Mouse (Mus musculus) stomach, embryonic 15.5 days (tissue): ENCODE measurements around the gene Naa80. TPM values are rescaled to one million over a fixed set of nuclear protein-coding genes. Genes with fewer than 3 reads are reported as not detected.

Source experiments
- ATAC-seq: fragments of 200-750 bp; cut with Nextera tagmentation; 2 replicates; pipeline ENCODE4 v1.8.0; 2017; ENCODE audit warnings: low read depth, moderate number of reproducible peaks, moderate TSS enrichment; ENCODE audit not compliant: insufficient read depth, low FRiP score
- H3K27ac ChIP-seq: fragments of 300-500 bp; sonication (generic); 2 replicates; pipeline ENCODE4 v1.5.1; 2015; ENCODE audit warnings: mild to moderate bottlenecking, inconsistent platforms
- H3K27me3 ChIP-seq: fragments of 300-500 bp; sonication (generic); replicated peaks from 2 replicates; pipeline ENCODE4 v1.6.1; 2015; ENCODE audit warnings: inconsistent platforms
- H3K36me3 ChIP-seq: fragments of 300-500 bp; sonication (generic); 2 replicates; pipeline ENCODE4 v1.6.1; 2015; ENCODE audit warnings: inconsistent platforms
- H3K4me1 ChIP-seq: fragments of 300-500 bp; sonication (generic); 2 replicates; pipeline ENCODE4 v1.6.1; 2015; ENCODE audit warnings: inconsistent platforms
- H3K4me2 ChIP-seq: fragments of 300-500 bp; sonication (generic); 2 replicates; pipeline ENCODE4 v1.6.1; 2015; ENCODE audit warnings: mild to moderate bottlenecking, inconsistent platforms
- H3K4me3 ChIP-seq: fragments of 300-500 bp; sonication (generic); replicated peaks from 2 replicates; pipeline ENCODE4 v1.5.1; 2015; ENCODE audit warnings: inconsistent platforms
- H3K9ac ChIP-seq: fragments of 300-500 bp; sonication (generic); 2 replicates; pipeline ENCODE4 v1.6.1; 2015; ENCODE audit warnings: inconsistent platforms
- H3K9me3 ChIP-seq: fragments of 300-500 bp; sonication (generic); 2 replicates; pipeline ENCODE4 v1.6.1; 2016; ENCODE audit warnings: inconsistent platforms
- WGBS: fragments of 180-500 bp; shearing (Covaris S2); methylation state at CpG from one replicate; pipeline ENCODE4 v1.1.7; 2015; 5-methylcytosine and 5-hydroxymethylcytosine counted together
- polyA plus RNA-seq: library from polyadenylated mRNA; unstranded; fragments of >200 nt; fragmentation: Nextera tagmentation; extraction: Ambion mirVana; gene quantifications from 2 replicates; pipeline ENCODE4 v1.2.1, GENCODE M21; 2015

The Naa80 gene
- 16.1 and 18.6 TPM in 2 replicates for polyA plus RNA-seq

DNA sequence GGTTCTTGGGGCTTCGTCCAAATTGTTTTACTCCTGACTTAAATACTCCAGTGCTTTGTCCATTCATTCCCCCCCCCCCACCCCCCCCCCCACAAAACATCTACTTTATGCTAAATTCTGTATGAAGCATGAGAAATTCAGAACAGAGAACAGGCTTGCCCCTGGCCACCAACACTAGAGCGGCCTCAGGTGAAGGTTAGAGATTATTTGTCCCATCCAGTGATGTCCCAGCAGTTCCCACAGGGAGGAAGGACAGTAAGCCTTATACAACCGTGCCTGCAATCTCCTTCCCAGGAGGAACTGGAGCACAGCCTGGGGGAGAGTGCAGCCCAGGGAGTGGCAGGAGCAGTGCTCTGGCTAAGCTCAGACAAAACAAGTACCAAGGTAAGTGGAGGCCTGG is at the start of gene Naa80:
Naa80 (plus strand) TSS at position 301 of the 400 bp plus-strand sequence.
- Histone ChIP-seq H3K9ac (no peak within 1 kb of the TSS), H3K4me3 (no peak within 1 kb of the TSS), H3K4me1 (peaks cover 46% of the 10 kb centered on the region), H3K9me3 (no peaks in the 10 kb centered on the region), H3K27me3 (no peaks in the 10 kb centered on the region), H3K36me3 (peaks cover 6% of the 10 kb centered on the region; the same call in 1 of the 2 replicates), H3K27ac (peak within 1 kb of the TSS; percentile 94), H3K4me2 (peak within 1 kb of the TSS; percentile 79; the same call in 1 of the 2 replicates)
- no peak for ATAC-seq
- WGBS = 75% methylated on average over 3 of the region's 3 CpGs

- peak within 1 kb of the TSS; percentile 80 for H3K27ac ChIP-seq
- peak within 1 kb of the TSS; percentile 83 for H3K4me3 ChIP-seq
- peaks cover 15% of the 10 kb centered on the region for H3K36me3 ChIP-seq
- peak within 1 kb of the TSS; percentile 78 for H3K4me2 ChIP-seq
- ATAC-seq = peak; percentile 99
- no peaks in the 10 kb centered on the region for H3K9me3 ChIP-seq
- H3K9ac ChIP-seq = peak within 1 kb of the TSS; percentile 54
- H3K27me3 ChIP-seq = no peaks in the 10 kb centered on the region
- WGBS = under 1% methylated on average over 48 of the region's 48 CpGs
- H3K4me1 ChIP-seq = peaks cover 21% of the 10 kb centered on the region
Measured at GRCm38 (mm10) chr9:107533791-107534407, 44.8 kb upstream of the Naa80 start, which contains the start of gene Tmem115. TSS of gene Tmem115 (plus strand) at chr9:107533945.

DNA sequence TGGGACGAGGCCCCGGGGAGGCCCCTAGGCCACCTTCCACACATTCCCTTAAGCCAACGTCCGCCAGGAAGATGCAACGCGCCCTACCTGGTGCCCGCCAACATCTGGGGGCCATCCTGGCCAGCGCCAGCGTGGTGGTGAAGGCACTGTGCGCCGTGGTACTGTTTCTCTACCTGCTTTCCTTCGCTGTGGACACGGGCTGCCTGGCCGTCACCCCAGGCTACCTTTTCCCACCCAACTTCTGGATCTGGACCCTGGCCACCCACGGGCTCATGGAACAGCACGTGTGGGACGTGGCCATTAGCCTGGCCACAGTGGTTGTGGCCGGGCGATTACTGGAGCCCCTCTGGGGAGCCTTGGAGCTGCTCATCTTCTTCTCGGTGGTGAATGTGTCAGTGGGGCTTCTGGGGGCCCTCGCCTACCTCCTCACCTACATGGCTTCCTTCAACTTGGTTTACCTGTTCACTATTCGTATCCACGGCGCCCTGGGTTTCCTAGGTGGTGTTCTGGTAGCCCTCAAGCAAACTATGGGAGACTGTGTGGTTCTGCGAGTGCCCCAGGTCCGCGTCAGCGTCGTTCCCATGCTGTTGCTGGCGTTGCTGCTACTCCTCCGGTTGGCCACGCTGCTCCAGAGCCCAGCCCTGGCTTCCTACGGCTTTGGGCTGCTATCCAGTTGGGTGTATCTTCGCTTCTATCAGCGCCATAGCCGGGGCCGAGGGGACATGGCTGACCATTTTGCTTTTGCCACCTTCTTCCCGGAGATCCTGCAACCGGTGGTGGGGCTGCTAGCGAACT is 44.1 kb upstream of the Naa80 start:
- peak overlapping the region; percentile 83 for H3K4me3 ChIP-seq
- peak overlapping the region; percentile 80 for H3K27ac ChIP-seq
- H3K9ac ChIP-seq = peak overlapping the region; percentile 54
- H3K4me2 ChIP-seq = peak overlapping the region; percentile 78
- peaks cover 21% of the 10 kb centered on the region for H3K36me3 ChIP-seq
- no peaks in the 10 kb centered on the region for H3K27me3 ChIP-seq
- WGBS = under 1% methylated on average over 40 of the region's 40 CpGs
- peak; percentile 4 for ATAC-seq
- H3K4me1 ChIP-seq = peaks cover 21% of the 10 kb centered on the region
- H3K9me3 ChIP-seq = no peaks in the 10 kb centered on the region

DNA sequence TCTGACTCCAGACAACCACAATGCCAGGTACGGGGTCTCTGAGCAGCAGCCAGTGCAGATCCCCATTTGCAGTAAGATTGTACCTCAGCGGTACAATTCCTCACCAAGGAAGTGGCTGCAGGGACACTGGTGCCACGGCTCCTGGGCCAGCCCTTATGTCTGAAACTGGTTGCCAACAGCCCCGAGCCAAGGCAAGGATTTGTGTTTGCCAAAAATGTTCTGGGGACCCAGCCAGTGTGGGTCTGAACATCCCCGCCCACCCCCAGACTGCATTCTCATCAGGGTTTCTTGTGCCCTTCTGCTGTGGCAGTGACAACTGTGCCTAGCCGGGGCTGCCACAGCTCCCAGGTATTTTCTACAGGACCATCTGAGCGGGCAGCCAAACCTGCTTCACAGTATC is 40.5 kb upstream of the Naa80 start:
- H3K4me2 ChIP-seq = no peak overlapping the region
- peaks cover 39% of the 10 kb centered on the region for H3K4me1 ChIP-seq
- no peak overlapping the region for H3K27ac ChIP-seq
- H3K9me3 ChIP-seq = no peaks in the 10 kb centered on the region
- ATAC-seq = no peak
- peaks cover 27% of the 10 kb centered on the region for H3K36me3 ChIP-seq
- no peak overlapping the region for H3K9ac ChIP-seq
- H3K4me3 ChIP-seq = no peak overlapping the region
- no peaks in the 10 kb centered on the region for H3K27me3 ChIP-seq
- WGBS = 89% methylated on average over 7 of the region's 7 CpGs

GRCm38 (mm10) chr9:107538711-107539110 is 40.0 kb upstream of the Naa80 start:
- Histone ChIP-seq H3K36me3 (peaks cover 30% of the 10 kb centered on the region), H3K27ac (no peak overlapping the region), H3K4me3 (no peak overlapping the region), H3K4me2 (no peak overlapping the region), H3K9ac (no peak overlapping the region), H3K9me3 (no peaks in the 10 kb centered on the region), H3K27me3 (no peaks in the 10 kb centered on the region), H3K4me1 (peaks cover 40% of the 10 kb centered on the region)
- no peak for ATAC-seq
- 89% methylated on average over 3 of the region's 3 CpGs for WGBS

DNA sequence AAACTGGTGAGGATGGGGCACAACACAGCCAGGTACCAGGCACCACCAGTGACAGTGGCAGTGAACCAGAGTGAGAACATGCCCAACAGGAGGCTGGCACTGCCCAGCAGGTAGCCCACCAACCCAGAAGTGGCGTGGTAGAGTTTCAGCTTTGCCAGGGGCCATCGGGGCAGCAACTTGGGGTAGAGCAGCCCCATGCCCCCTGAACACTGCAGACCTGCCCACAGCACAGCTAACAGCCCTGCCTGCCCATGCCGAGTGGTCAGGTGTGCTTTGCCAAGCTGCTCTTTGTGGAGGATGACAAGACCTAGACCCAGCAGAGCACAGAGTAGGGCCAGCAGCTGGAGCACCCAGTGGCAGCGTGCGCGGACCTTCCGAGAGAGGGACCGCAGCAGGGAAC is 38.7 kb upstream of the Naa80 start:
- Histone ChIP-seq H3K9ac (no peak overlapping the region), H3K4me3 (no peak overlapping the region), H3K36me3 (peaks cover 34% of the 10 kb centered on the region), H3K27me3 (no peaks in the 10 kb centered on the region), H3K9me3 (no peaks in the 10 kb centered on the region), H3K4me2 (no peak overlapping the region), H3K27ac (no peak overlapping the region), H3K4me1 (peaks cover 40% of the 10 kb centered on the region)
- no peak for ATAC-seq
- 92% methylated on average over 8 of the region's 8 CpGs for WGBS

- Histone ChIP-seq H3K4me1 (peaks cover 36% of the 10 kb centered on the region), H3K27me3 (no peaks in the 10 kb centered on the region), H3K4me3 (no peak overlapping the region), H3K36me3 (peaks cover 34% of the 10 kb centered on the region), H3K9me3 (no peaks in the 10 kb centered on the region), H3K27ac (no peak overlapping the region), H3K4me2 (no peak overlapping the region; the same call in 1 of the 2 replicates), H3K9ac (no peak overlapping the region)
- WGBS = 62% methylated on average over 4 of the region's 4 CpGs
- ATAC-seq = no peak
Measured at GRCm38 (mm10) chr9:107540420-107540819, 38.3 kb upstream of the Naa80 start.

GRCm38 (mm10) chr9:107541005-107541404 is 37.7 kb upstream of the Naa80 start:
- Histone ChIP-seq H3K4me1 (peaks cover 31% of the 10 kb centered on the region), H3K9ac (no peak overlapping the region), H3K4me3 (peak overlapping the region; percentile 71), H3K27ac (no peak overlapping the region), H3K36me3 (peaks cover 34% of the 10 kb centered on the region), H3K27me3 (no peaks in the 10 kb centered on the region), H3K9me3 (no peaks in the 10 kb centered on the region), H3K4me2 (peak overlapping the region; percentile 90)
- WGBS = 20% methylated on average over 10 of the region's 10 CpGs
- no peak for ATAC-seq

- H3K9ac ChIP-seq = peak within 1 kb of the TSS; percentile 53; the same call in 1 of the 2 replicates
- H3K36me3 ChIP-seq = peaks cover 34% of the 10 kb centered on the region
- WGBS = under 1% methylated on average over 46 of the region's 46 CpGs
Measured at GRCm38 (mm10) chr9:107541474-107542351, 37.0 kb upstream of the Naa80 start, which contains the start of the genes Cyb561d2 and Nprl2. TSS of gene Cyb561d2 (minus strand) at chr9:107542193. TSS of gene Nprl2 (plus strand) at chr9:107542226.

DNA sequence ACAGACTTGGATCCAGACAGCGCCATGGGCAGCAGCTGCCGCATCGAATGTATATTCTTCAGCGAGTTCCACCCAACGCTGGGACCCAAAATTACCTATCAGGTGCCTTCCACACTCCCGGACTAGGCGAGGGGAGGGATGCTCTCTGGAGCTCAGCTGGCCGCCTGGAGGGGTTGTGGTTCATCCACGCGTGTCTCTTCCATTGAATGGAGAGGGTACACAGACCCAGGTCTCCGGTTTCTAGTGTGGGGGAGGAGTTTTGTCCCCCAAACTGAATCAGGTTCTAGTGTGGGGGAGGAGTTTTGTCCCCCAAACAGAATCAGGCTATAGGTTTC is 36.4 kb upstream of the Naa80 start:
- Histone ChIP-seq H3K27ac (peak overlapping the region; percentile 37; the same call in 1 of the 2 replicates), H3K4me1 (peaks cover 30% of the 10 kb centered on the region)
- 3% methylated on average over 11 of the region's 11 CpGs for WGBS

More at GRCm38 (mm10) chr9:107541474-107542351, 37.0 kb upstream of the Naa80 start, which contains the start of the genes Cyb561d2 and Nprl2:
- no peaks in the 10 kb centered on the region for H3K9me3 ChIP-seq
- ATAC-seq = peak; percentile 90
- H3K4me3 ChIP-seq = peak within 1 kb of the TSS; percentile 71
- H3K27me3 ChIP-seq = no peaks in the 10 kb centered on the region
- peaks cover 29% of the 10 kb centered on the region for H3K4me1 ChIP-seq
- peak within 1 kb of the TSS; percentile 90 for H3K4me2 ChIP-seq
- H3K27ac ChIP-seq = peak within 1 kb of the TSS; percentile 77

GRCm38 (mm10) chr9:107542721-107543120 is 36.0 kb upstream of the Naa80 start:
- no peak for ATAC-seq
- WGBS = 31% methylated on average over 8 of the region's 8 CpGs
- no peak overlapping the region for H3K27ac ChIP-seq

More for the DNA sequence above, 36.4 kb upstream of the Naa80 start:
- H3K36me3 ChIP-seq = peaks cover 34% of the 10 kb centered on the region
- ATAC-seq = no peak
- H3K4me2 ChIP-seq = peak overlapping the region; percentile 90
- peak overlapping the region; percentile 71 for H3K4me3 ChIP-seq
- H3K9ac ChIP-seq = peak overlapping the region; percentile 39; the same call in 1 of the 2 replicates
- no peaks in the 10 kb centered on the region for H3K27me3 ChIP-seq
- no peaks in the 10 kb centered on the region for H3K9me3 ChIP-seq

More at GRCm38 (mm10) chr9:107542721-107543120, 36.0 kb upstream of the Naa80 start:
- peak overlapping the region; percentile 90 for H3K4me2 ChIP-seq
- H3K9ac ChIP-seq = peak overlapping the region; percentile 39; the same call in 1 of the 2 replicates
- peaks cover 30% of the 10 kb centered on the region for H3K36me3 ChIP-seq
- H3K27me3 ChIP-seq = no peaks in the 10 kb centered on the region
- H3K4me1 ChIP-seq = peaks cover 31% of the 10 kb centered on the region
- peak overlapping the region; percentile 71 for H3K4me3 ChIP-seq
- no peaks in the 10 kb centered on the region for H3K9me3 ChIP-seq
